Mouse (Mus musculus) kidney, adult 18-20 months (tissue): ENCODE measurements around the gene Islr2.

Source experiments
- DNase-seq: peaks from one replicate; pipeline ENCODE4 v3.0.0; 2021

The Islr2 gene

DNA sequence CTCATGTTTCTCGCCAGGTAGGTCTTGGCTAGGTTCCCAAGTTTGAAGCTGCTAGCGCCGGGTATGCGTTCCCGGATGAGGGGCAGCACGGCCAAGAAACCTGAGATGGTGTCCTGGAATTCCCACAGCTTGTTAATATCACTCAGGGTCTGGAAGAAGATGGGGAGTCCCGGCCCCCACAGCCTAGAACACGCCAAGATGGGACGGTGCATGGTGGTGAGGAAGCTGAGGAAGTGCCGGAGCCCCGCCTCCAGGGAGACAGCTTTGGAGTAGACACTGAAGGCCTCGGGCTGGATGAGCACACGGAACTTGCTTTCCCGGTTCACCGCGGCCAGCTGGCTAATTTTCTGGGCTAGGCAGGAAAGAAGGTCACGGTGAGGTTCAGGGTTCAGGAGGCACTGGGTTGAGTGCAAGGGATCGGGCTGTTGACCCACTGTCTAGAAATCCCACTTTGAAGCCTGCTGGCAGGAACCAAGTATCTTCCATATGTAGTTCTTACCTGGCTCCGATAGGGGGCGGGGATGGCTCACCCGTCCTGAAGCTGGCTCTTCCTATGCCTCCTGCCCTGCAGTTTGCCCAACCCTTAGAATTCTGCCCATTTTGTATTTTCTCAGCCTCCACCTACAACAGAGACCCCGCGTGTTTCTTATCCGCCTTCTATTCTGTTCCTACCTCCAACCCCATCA is 16.2 kb upstream of the Islr2 start:
- peak; percentile 59 for DNase-seq

DNA sequence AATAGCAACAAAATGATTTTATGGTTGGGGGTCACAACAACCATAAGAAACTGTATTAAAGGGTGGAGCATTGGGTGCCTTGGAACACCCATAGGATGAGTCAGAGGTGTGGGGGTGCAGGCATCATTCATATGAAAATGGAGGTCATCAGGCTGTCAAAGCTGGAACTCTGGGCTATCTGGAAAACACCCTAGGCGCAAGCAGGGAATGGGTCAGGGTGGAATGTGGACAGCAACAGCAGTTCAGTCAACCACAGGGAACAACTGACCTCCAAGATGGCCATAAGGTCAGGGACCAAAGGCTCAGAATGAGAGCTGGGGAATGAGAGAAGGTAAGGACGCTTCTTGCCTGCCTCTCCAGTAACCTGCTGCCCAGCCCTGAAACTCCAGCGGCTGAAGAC is 14.4 kb upstream of the Islr2 start:
- DNase-seq = no peak

DNA sequence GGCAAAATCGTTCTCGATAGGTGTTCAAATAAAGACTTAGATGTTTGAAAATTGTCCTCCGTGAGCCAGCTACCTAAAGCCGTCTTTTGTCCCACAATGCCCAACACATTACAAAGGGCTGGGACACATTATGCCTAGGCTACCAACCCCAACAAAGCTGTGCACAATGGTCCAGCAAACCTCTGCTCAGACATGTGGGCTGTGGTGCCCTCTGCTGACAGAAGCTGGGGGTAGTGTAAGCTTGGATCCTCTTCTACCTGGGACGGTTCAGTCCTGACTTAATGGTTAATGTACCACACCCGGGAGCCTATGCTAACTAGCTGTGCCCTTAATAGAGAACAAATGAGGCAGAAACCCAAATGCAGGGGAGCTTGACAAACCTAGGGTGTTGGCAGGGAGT is 12.3 kb upstream of the Islr2 start:
- peak; percentile 79 for DNase-seq

DNA sequence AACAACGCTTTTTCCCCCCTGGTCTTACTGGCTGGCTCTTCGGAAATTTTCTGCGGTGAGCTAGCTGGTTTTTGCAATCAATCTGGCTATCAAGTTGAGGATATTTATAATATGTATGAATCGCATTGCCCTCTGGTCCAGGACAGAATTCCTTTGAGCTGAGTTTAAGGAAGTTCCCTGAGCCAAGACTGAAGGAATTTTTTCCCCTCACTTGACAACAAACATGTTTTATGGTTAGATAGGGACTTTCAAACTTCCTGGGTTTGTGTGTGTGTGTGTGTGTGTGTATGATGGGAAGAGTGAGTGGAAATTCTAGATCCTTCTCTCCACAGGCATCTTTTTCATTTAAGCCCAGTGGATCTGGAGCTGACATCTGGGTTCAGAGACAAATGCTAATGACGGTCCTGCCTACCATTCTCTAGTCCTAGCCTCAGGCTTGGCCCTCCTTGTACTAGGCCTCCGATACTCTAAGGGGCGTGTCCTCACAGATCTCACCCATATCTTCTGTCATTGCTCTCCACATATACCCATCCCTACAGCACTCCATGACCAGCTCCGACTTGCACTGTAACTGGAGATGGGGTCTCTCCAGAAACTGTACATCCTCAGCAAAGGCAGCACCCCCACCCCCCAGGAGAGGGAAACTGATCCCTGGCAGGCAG is 10.5 kb upstream of the Islr2 start:
- no peak for DNase-seq

DNA sequence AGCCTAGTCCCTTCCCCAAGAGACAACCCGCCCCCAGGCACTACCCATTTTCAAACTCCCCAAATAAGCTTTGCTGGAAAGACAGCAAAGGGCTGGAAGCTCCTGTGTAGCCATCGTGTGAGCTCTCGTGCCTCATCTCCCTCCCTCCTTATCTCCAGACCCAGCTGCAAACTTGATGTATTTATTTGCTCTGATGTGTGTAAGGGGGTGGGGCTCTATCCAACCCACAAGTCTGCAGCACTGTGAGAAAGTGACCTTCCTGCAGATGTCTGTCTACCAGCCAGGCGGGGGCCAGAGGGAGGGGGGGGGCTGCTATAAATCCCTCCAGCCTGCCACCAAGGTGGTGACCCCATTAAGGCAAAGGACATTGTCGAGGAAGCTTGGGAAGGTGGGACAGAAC is 9.7 kb upstream of the Islr2 start:
- no peak for DNase-seq

DNA sequence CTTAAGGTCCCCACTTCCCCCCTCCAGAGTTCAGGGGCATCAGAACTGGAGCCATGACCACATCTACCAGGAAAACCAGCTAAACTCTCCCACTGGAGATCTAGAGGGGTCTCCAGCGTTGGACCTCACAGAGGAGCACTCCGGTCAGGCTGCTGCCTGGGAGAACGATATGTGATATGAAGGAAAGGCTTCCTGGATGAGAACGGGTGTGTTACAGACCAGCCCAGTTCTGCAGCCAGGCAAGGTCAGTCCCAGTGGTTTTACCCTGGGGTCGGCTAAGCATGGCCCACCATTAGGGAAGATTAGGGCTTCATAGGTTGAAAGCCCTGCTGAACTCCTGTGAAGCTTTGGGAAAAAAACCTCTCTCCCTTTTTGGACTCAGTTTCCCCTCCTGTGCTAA is 9.3 kb upstream of the Islr2 start:
- no peak for DNase-seq

DNA sequence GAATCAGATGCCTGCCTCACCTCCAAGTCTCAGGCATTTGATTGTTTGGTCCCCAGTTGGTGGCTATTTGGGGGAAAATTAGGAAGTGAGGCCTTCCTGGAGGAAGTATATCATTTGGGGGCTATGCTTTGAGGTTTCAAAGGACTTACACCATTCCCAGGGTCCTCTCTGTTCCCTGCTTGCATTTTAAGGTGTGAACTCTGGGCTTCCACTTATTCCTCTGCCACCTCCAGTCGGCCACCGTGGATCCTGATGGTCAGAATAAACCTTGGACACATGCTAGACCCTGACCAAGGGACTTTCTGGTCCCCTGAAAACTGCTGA is 6.1 kb upstream of the Islr2 start:
- DNase-seq = no peak

DNA sequence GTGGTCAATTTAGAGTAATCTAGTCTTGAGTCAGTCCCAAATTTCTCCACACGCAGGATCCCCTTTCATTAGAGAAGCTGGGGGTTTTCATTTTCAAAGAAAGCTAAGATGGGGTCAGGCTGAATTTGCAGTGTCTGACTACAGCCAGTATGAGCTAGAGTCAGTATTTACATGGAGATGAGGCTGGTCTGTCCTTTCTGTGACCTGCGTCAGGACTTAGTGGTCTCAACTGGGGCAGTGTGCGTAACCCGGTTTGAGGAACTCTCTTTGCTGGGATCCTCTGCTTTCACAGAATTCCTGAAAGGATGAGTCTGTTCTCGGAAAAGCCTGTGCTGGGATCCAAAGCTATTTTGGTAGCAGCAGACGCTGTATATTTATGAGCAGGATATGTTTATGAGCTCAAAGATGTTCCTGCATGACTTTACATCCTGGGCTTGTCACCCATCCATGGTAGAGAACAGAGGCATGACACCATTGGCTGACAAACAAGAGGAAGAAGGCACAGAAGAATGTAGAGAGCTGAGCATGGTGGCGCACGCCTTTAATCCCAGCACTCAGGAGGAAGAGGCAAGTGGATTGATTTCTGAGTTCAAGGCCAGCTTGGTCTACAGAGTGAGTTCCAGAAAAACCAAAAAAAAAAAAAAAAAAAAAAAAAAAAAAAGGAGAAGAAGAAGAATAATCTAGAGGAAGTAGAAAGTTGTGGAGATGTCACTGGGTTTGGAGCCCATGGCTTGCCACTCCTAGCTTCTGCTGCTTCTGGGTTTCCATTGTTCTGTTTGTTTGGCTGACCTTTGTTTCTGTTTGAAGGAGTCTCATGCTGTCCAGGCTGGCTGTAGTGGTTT is 5.6 kb upstream of the Islr2 start:
- DNase-seq = no peak

DNA sequence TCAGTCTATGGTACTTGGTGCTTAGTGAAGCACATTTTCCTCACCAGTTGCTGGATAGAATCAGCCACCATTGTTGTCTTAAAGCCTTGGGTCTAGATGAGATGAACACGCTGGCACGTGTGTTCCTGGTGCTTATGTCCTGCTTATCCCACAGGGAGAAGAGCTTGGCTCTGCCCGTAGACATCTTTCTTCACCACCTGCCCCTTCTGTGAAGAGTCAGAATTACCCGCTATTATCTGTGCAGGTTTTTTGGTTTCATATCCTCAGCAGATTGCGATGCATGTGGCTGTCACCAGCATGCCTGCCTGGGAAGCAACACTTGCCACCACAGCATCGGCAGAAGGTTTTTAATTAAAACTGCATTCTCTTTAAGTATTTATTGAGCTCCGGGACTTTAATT is 1.9 kb upstream of the Islr2 start:
- DNase-seq = no peak

DNA sequence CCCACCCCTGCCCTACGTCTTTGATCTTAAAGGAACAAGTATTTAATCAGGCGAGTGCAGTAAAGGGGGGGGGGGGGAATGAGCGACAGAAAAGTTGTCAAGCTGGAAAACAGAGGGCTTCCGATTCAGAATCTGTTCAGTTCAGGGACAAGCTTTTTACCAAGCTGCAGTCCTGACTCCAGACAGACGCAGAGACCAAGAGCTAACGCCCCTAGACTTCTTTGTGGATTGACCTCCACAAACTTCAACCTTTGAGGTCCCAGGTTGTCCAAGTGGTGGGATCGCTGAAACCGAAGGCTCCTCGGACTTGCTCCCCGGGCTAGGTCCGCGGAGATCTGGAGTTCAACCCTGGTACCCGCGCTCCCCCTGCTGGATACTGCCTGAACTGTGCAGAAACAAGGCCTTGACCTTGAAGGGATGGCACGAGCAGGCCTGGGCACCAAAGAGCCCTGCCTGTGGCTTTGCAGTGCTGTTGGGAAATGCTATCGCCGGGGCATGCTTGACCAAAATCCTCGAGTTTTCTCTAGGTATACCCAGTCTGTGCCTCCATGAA is 405 bp upstream of the Islr2 start:
- DNase-seq = peak; percentile 96

DNA sequence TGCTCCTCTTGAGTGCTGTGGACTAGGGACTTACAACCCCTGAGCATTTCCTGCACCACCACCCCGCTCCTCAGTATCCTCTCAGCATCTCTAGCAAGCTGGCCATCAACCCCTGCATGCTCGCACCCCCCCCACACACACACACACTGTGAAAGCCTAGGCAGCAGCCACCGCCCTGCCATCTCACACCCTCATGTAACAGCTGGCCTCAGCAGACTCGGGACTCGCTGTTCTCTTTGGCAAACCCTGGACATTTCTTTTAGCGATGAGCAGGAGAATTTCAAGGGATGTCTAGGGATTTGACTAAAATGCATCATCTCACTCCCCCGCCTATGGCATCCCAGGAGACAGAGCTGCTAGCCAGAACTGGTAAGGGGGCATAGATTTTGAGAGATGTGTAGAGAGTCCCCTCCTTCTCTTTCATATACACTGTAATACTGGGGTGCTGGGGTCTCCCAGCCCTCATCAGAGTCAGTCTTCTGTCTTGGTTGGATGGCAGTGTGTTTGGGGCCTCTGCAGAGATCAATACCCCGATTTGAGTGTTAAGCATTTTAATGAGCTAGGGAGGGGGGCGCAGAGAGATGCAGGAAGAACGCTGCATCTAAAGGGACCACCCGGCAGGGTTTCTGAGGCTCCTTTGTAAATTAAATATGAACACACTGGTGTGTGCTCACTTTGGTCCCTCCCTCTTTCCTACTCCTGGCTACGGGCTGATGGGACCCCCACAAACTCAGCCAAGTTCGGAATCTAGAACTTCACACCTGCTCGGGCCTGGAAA is 1.3 kb downstream of the Islr2 start:
- DNase-seq = no peak

DNA sequence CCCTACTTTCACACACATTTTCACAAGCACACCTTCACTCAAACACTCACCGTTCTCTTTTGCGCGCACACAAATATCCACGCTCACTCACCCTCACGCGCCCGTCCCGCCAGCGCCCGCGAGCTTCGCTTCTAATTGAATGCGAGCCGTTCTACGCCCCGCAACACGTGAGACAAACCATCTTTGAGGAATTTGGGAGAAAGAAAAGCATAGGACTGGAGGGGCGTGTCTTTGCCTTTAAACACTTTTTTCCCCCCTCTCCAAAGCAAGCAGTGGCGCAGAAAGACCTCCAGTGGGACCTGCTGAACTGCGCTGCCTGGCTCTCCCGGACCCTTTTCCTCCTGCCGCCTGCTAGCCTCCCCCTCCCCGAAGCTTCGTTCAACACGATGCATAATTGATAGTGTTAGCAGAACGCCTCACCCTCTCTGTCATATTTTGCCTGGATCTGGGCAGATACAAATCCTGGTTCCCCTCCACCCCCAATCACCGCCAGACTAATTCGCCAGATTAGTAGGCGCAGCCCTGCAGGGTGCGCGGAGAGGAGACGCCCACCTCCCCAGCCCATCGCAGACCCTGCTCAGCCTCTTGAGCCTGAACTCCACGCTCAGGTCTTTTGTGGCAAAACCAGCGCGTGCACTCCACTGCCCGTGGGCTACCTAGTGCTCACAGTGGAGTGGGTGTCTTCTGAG is 2.1 kb downstream of the Islr2 start:
- no peak for DNase-seq

DNA sequence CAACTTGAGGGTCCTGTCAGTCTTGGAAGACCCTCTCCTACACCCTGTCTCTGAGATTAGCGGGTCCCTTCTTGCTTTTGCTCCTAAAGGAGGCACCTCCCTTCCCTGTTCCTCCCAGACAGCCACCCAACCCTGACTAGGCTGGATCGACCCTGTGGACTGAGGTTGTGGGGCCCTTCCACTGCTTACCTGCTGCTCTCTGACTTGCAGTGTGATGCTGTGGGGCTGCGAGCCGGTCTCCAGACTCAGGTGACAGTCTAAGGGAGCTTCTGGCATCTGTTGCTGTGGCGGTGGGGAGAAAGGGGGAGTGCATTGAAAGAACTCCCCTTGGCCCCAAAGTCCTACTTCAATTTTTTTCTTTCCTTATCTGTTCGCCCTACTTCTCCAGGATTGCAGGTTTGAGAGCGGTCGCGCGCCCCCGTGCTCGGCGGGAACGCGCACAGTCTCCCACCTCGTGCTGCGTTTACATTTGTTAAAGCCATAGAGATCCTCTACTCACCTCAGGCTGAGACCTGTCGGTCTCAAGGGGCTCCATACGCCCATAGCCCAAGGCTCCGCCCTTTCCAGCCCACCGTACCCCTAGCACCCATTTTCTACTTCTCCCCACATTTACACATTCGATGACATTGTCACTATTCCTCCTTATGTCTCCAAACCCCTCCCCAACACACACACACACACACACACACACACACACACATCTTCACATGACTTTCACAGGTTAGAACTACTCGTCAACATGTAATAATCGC is 2.9 kb downstream of the Islr2 start:
- DNase-seq = no peak

DNA sequence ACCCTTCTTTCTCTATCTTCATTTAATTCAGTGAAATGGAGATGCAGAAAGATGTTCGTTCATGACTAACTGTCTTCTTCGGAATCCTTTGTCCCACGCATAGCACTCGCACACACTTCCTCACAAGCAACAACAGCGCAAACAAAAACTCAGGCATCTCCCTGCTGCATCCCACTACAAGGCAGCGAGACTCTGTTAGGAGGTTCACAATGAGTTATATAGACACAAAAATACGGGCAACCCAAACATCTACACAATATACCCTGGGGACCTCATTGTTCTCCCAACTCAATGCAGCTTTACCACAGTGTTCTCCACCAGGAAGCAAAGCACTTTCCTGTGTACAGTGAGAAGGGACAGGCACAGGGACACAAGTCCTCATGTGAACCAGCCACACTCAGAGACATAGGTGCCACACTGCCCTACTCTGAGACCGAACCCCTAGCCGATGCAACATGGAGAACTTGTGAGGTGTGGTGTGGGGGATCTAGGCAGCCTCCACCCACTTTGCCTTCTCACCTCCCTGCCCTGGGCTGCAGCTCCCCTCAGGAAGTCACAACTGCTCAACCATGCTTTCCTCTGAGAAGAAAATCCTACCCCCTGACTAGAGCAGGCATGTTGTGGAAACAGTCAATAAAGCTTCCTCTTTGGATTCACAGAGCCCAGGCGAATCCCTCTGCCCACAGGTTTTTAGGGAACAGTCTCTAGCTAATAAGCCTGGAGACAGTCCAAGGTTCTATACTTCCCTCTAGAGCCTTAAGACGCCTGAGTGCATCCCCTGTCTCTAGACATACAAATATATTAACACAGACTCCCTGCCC is 3.6 kb downstream of the Islr2 start:
- no peak for DNase-seq

DNA sequence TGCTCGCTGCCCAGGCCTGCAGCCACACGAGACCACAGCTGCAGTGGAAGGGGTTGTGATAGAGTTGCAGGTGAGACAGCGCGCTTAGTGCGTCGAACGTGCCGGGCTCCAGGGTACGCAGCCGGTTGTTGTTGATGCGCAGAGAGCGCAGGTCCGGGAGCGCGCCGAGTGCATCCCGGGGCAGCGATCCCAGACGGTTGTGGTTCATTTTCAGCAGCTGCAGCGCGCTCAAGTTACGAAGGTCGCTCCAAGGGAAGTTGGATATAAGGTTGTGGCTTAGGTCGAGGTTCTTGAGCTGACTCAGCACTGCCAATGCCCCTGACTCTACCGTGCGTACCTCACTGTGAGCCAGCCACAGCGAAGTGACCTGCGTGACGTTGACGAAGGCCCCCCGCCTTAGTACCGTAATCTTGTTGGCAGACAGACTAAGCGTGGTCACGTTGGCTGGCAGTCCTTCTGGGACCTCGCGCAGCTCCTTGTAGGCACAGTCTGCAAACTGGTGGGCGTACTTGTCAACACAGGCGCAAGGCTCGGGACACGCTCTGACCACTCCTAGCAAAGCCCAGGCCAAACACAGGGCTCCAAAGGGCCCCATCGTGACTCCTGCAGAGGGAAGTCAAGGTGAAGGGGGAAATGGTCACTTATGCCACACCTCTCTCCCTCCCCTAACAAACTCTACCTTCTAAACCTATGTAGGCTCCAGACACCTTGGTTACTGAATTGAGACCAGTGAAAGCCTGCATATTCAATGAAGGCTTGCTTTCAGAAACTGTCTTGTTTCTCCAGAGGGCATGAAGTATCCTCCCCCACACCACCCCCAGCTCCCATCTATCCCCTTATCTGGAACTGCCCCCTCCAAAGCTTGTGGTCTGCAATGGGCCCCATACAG is 4.5 kb downstream of the Islr2 start:
- no peak for DNase-seq

DNA sequence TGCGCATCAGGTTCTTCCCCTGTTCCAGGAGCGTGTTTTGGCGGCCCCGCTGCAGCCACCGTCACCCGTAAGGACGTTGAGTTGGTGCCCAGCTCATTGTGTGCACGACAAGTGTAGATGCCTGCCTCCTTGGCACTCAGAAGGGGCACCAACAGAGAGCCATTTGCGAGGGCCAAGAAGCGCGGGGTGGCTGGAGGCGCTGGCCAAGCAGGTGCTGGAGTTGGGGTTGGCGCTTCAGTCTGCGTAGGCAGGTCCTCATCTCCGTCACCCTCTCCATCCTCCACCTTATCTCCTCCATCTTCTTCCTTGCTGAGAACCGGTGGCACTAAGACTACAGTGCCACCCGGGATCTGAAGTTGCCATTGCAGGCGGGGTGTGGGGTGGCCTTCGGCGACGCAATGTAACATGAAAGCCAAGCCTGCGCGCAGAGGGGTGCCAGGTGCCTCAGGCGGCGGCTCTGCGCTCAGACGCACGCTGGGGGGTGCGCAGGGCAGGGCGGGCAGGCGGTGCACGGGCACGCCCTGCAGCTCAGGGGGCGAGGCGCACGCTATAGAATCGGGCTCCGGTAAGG is 5.2 kb downstream of the Islr2 start:
- DNase-seq = no peak

DNA sequence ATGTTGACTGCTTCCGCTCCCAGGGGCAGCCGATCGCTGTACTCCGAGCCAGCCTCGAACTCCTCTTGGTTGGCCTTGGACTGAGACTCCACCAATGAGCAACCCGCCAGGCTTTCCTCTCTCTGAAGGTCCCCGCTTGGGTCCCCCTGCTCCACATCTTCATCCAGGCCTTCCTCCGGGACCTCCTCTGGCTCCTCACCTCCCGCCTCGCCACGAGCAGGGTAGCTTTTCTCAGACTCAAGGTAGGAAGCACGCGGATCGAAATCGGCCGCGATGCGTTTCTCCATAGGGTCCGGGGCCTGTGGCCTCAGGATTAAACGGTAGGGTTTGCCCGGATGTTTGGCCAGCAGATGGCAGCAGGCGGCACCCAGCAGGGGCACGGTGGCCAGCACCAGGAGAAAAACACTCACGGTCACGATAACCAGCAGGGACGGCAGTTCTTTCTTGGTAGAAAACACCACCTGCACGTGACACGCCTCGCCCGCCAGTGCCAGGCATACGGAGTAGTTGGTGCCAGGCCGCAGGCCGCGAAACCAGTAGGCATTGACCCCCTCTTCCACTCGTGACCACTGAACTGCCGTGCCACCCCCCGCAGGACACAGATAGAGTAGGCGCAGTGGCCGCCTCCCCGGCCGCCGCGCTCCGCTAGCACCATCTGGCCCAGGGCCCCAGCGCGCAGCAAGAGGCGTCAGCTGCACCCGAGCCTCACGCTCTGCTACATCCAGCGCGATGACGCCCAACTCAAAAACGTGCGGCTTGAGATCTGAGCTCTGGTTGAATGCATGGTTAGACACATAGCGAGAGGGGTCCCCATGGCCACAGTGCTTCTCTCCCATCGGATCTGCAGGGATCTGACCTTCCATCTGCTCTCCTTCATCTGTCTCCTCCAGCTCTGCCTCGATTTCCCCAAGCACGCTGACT is 6.1 kb downstream of the Islr2 start:
- peak; percentile 73 for DNase-seq
